Comparison of ENCODE assay signal across 24 mouse cellular contexts in the genomic region with DNA sequence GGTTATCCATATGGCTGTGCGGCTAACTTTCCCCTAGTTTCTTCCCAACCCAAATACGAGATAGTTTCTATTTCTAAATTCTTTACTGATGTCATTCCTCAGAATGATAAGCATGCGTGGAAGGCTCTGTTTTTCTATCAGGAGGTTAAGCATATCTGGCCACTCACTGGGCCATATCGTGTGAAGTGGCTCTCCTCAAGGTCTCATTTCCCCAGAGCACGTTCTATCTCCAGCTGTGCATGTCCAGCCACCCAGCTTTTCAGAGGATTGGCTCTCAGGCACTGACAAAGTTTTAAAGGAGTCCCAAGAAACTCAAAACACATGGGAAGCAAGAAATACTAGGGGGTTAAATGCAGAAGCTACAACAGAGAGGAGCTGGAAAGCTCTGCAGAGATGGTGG.
"Had no signal": no experiment of that assay in that cellular context is flagged by ENCODE, and none has a peak within 500 bp of the region (broad histone marks: within the 10 kb centered on the region; RNA-seq: fewer than 3 reads in every experiment).

No protein-coding gene starts in this region.

- H3K9ac ChIP-seq: forebrain, postnatal 0 days; heart, embryonic 15.5 days; hindbrain, embryonic 13.5 days; hindbrain, embryonic 15.5 days; kidney, embryonic 15.5 days; limb, embryonic 13.5 days; limb, embryonic 15.5 days; liver, embryonic 12.5 days; liver, embryonic 14.5 days had no signal

- ATAC-seq: forebrain, postnatal 0 days; hindbrain, postnatal 0 days; intestine, embryonic 16.5 days; liver, embryonic 12.5 days had no signal

- H3K4me3 ChIP-seq: heart, embryonic 15.5 days; hindbrain, embryonic 13.5 days; hindbrain, embryonic 15.5 days; kidney, embryonic 15.5 days; limb, embryonic 13.5 days; limb, embryonic 15.5 days; liver, embryonic 12.5 days had no signal

- H3K36me3 ChIP-seq: heart, embryonic 15.5 days; hindbrain, embryonic 13.5 days; hindbrain, embryonic 15.5 days; kidney, embryonic 15.5 days; limb, embryonic 13.5 days; limb, embryonic 15.5 days; liver, embryonic 12.5 days had no signal

- H3K4me2 ChIP-seq: heart, embryonic 11.5 days; heart, embryonic 15.5 days; hindbrain, embryonic 13.5 days; hindbrain, embryonic 15.5 days; kidney, embryonic 15.5 days; limb, embryonic 13.5 days; limb, embryonic 15.5 days; liver, embryonic 12.5 days had no signal

- H3K27me3 ChIP-seq: heart, embryonic 15.5 days; hindbrain, embryonic 13.5 days; hindbrain, embryonic 15.5 days; kidney, embryonic 15.5 days; limb, embryonic 13.5 days; limb, embryonic 15.5 days; liver, embryonic 12.5 days had no signal

- DNase-seq: forebrain, postnatal 0 days; gastrocnemius, postnatal 14 days; gastrocnemius, postnatal 36 days; heart, adult 18-20 months; kidney, adult 11 months; kidney, adult 2 months; kidney, adult 9 months; kidney, postnatal 14 days; kidney, postnatal 36 days; layer of hippocampus, adult 9-11 months; layer of hippocampus, postnatal 36 days; left cerebral cortex, postnatal 4 days had no signal

- H3K27ac ChIP-seq: heart, embryonic 15.5 days; hindbrain, embryonic 13.5 days; hindbrain, embryonic 15.5 days; hindbrain, postnatal 0 days; kidney, embryonic 15.5 days; kidney, postnatal 0 days; limb, embryonic 13.5 days; limb, embryonic 15.5 days; liver, embryonic 12.5 days; liver, embryonic 14.5 days had no signal

- H3K4me1 ChIP-seq: hindbrain, embryonic 13.5 days; hindbrain, embryonic 15.5 days; kidney, embryonic 15.5 days; limb, embryonic 13.5 days; limb, embryonic 15.5 days; liver, embryonic 12.5 days had no signal

- H3K9me3 ChIP-seq: heart, embryonic 15.5 days; hindbrain, embryonic 15.5 days; kidney, embryonic 15.5 days; limb, embryonic 15.5 days; liver, embryonic 12.5 days had no signal
